Mouse (Mus musculus) heart, postnatal 0 days (tissue): ENCODE measurements at regions not wholly inside any gene's neighbourhood (a gene's known extent, or its start where the extent isn't known, plus 50 kb on each side); places are given as distances from the start of the nearest gene placed in this dataset.

ENCODE experiments used
- CTCF ChIP-seq: IDR thresholded peaks from 2 replicates; pipeline ENCODE4 v1.5.1; 2016; ENCODE audit warnings: antibody characterized with exemption, control low read depth, low read depth
- EP300 ChIP-seq: IDR thresholded peaks from 2 replicates; pipeline ENCODE4 v1.6.1; 2016; ENCODE audit warnings: antibody characterized with exemption, low read depth

DNA sequence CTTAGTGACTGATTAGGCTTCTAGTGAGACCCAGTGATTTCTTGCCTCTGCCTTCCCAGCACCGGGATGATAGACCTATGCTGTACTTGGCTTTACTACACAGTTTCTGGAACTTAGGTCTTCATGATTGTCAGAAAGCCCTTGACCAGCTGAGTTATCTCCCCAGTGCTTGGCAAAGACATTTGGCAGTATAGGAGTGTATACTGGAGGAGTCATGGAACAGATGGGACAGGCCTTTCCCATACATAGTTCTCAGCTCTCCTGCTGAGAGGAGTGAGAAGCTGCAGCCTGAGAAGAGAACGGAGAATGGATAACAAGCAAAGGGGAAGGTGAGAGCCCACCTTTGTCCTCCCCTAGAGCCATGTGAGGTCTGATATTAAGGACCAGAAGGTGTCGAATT, 230.6 kb upstream of the F930015N05Rik start:
- no peak for TF ChIP-seq CTCF
- TF ChIP-seq EP300: no peak
